Comparison of ENCODE assay signal across 22 mouse cellular contexts in the genomic region with DNA sequence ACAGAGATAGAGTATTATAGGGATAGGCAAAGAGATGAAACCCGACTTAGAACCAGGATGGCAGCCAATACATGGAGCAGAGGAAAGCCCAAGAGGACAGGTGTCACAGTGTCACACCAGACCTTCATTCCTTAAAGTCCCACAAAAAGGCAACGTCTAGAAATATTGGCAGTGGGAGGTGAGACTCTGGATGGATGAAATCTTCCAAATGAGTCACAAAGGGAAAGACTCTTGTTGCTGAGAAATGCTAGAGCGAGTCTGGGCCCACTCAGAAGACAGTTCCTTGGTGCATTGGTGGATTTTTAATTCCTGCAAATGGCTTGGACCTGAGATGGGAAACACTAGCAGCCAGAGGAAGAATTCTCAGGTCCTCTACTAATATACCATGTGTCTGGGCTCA.
DNase-seq lines count a peak whose midpoint lies in the region; TF ChIP-seq lines count a peak whose summit lies in the region.
"Had no signal": no experiment of that assay in that cellular context is flagged by ENCODE, and none has a peak within 500 bp of the region (broad histone marks: within the 10 kb centered on the region; RNA-seq: fewer than 3 reads in every experiment).

No protein-coding gene starts in this region.

- peaks cover 15% of the 10 kb centered on the region for H3K4me1 ChIP-seq in cortical plate, adult 2 months (ENCODE audit: control insufficient read depth, insufficient read depth, low read length)

- H3K27ac ChIP-seq in layer of hippocampus, adult 2 months, result peak overlapping the region; percentile 11; the same call in 1 of the 2 replicates
- H3K27ac ChIP-seq in left cerebral cortex, adult 2 months, result peak overlapping the region; percentile 79
- H3K27ac ChIP-seq in cortical plate, adult 2 months (ENCODE audit: insufficient read depth, low read length), result peak overlapping the region; percentile 86
- H3K27ac ChIP-seq: embryonic facial prominence, embryonic 13.5 days; embryonic facial prominence, embryonic 15.5 days; forebrain, embryonic 10.5 days; forebrain, embryonic 12.5 days had no signal

- no peak overlapping the region for H3K4me3 ChIP-seq in layer of hippocampus, adult 2 months
- H3K4me3 ChIP-seq in left cerebral cortex, adult 2 months, result no peak overlapping the region
- H3K4me3 ChIP-seq in cortical plate, adult 2 months (ENCODE audit: insufficient read depth, low read length), result no peak overlapping the region
- H3K4me3 ChIP-seq: embryonic facial prominence, embryonic 13.5 days; embryonic facial prominence, embryonic 15.5 days; erythroblast, embryonic 14.5 days; forebrain, embryonic 10.5 days; forebrain, embryonic 12.5 days had no signal

- TF ChIP-seq POLR2A in cortical plate, adult 2 months (IDR thresholded peaks at IDR 0.05; ENCODE audit: extremely low read depth, insufficient read depth, low read length), result no peak

- DNase-seq in layer of hippocampus, adult 2 months (ENCODE audit: low spot score in 2 of 2), result no peak
- DNase-seq in layer of hippocampus, postnatal 10 days (ENCODE audit: low spot score in 2 of 2), result no peak
- no peak for DNase-seq in left cerebral cortex, adult 2 months (ENCODE audit: extremely low spot score in 1 of 2, low spot score in 2 of 2)
- no peak for DNase-seq in left cerebral cortex, adult 11 months (ENCODE audit: low spot score)
- peak; percentile 83 for DNase-seq in brain, adult 2 months (ENCODE audit: low read depth, low spot score)
- no peak for DNase-seq in urinary bladder, adult 2 months (ENCODE audit: low spot score)
- DNase-seq in liver, result no peak
- DNase-seq: adrenal gland, adult 2 months; adrenal gland, postnatal 10 days; adrenal gland, postnatal 25 days; cerebellum, adult 11-12 months; cerebellum, adult 2 months; cerebellum, adult 9-10 months; cerebellum, postnatal 10 days; cerebellum, postnatal 25 days; embryo, embryonic 11 days had no signal

- intact Hi-C loops in left cerebral cortex, adult 2 months (cut with DNase I), result no loop called here

- TF ChIP-seq CTCF in layer of hippocampus, adult 2 months (conservative IDR thresholded peaks at IDR 0.05), result no peak
- TF ChIP-seq CTCF in left cerebral cortex, adult 2 months (IDR thresholded peaks at IDR 0.05), result no peak
- TF ChIP-seq CTCF in cortical plate, adult 2 months (IDR thresholded peaks at IDR 0.05; ENCODE audit: extremely low read depth, insufficient read depth, low read length), result no peak

Comparison
In these comparisons a context has a peak if more than half of its experiments do, and no peak if none do; other contexts are left out.
1. H3K27ac ChIP-seq: peak in every context shown above with its lines; median percentile 86 in cortical plate, adult 2 months; 79 in left cerebral cortex, adult 2 months; 11 in layer of hippocampus, adult 2 months.